Mouse (Mus musculus) olfactory bulb, adult 2 months (tissue): ENCODE data around the gene Slc25a11.

Source experiments
- CTCF ChIP-seq: fragments of 200-500 bp; IDR thresholded peaks from 2 replicates; pipeline ENCODE4 v1.5.1; 2012; ENCODE audit warnings: low read depth, mild to moderate bottlenecking, low read length, moderate library complexity; ENCODE audit not compliant: insufficient read depth
- POLR2A ChIP-seq: fragments of 200-500 bp; IDR thresholded peaks from 2 replicates; pipeline ENCODE4 v1.6.1; 2012; ENCODE audit warnings: mild to moderate bottlenecking, low read depth, low read length, moderate library complexity; ENCODE audit not compliant: insufficient read depth

GRCm38 (mm10) chr11:70608381-70609066 lies 38.8 kb downstream of the Slc25a11 start:
- no peak for TF ChIP-seq CTCF
- no peak for TF ChIP-seq POLR2A
